Mouse (Mus musculus): ENCODE measurements around the gene Erv3. TPM values are rescaled to one million over a fixed set of nuclear protein-coding genes. Genes with fewer than 3 reads are reported as not detected.

Gene Erv3
- polyA plus RNA-seq, 1 experiment from 2014 or later = not detected

GRCm38 (mm10) chr2:131902423-131902822 is 42.9 kb upstream of the Erv3 start:
- H3K27me3 ChIP-seq (ENCODE audit: control insufficient read depth, insufficient read depth, low read length) = no peaks in the 10 kb centered on the region
- no peaks in the 10 kb centered on the region for H3K4me1 ChIP-seq (replicated peaks; ENCODE audit: control insufficient read depth, insufficient read depth, low read length)
- no peak overlapping the region for H3K27ac ChIP-seq (ENCODE audit: low read depth, low read length)
- 33% methylated on average over 2 of the region's 3 CpGs for WGBS
- H3K4me2 ChIP-seq (ENCODE audit: low read depth, low read length, severe bottlenecking) = no peak overlapping the region
- H3K9me3 ChIP-seq (ENCODE audit: control insufficient read depth, low read length) = no peaks in the 10 kb centered on the region
- ATAC-seq (replicated peaks; ENCODE audit: low FRiP score) = no peak
- no peaks in the 10 kb centered on the region for H3K36me3 ChIP-seq (ENCODE audit: control insufficient read depth, insufficient read depth, low read length)
- no peak overlapping the region for H3K4me3 ChIP-seq (ENCODE audit: low read depth, low read length)
- no peak for DNase-seq (ENCODE audit: low spot score)
- H3K9ac ChIP-seq (ENCODE audit: low read length) = no peak overlapping the region

- no peak overlapping the region for H3K4me3 ChIP-seq (ENCODE audit: low read depth, low read length)
- 92% methylated on average over 12 of the region's 12 CpGs for WGBS
- H3K4me1 ChIP-seq (replicated peaks; ENCODE audit: control insufficient read depth, insufficient read depth, low read length) = 0 out of 2 replicates have a peak, but pooled peaks cover 2% of the 10 kb centered on the region
- H3K9ac ChIP-seq (ENCODE audit: low read length) = no peak overlapping the region
- H3K36me3 ChIP-seq (ENCODE audit: control insufficient read depth, insufficient read depth, low read length) = no peaks in the 10 kb centered on the region
- no peaks in the 10 kb centered on the region for H3K9me3 ChIP-seq (ENCODE audit: control insufficient read depth, low read length)
- no peak for DNase-seq (ENCODE audit: low spot score)
- no peak for ATAC-seq (replicated peaks; ENCODE audit: low FRiP score)
- no peaks in the 10 kb centered on the region for H3K27me3 ChIP-seq (ENCODE audit: control insufficient read depth, insufficient read depth, low read length)
- no peak overlapping the region for H3K4me2 ChIP-seq (ENCODE audit: low read depth, low read length, severe bottlenecking)
- no peak overlapping the region for H3K27ac ChIP-seq (ENCODE audit: low read depth, low read length)
Measured at GRCm38 (mm10) chr2:131897336-131898109, 38.0 kb upstream of the Erv3 start.

DNA sequence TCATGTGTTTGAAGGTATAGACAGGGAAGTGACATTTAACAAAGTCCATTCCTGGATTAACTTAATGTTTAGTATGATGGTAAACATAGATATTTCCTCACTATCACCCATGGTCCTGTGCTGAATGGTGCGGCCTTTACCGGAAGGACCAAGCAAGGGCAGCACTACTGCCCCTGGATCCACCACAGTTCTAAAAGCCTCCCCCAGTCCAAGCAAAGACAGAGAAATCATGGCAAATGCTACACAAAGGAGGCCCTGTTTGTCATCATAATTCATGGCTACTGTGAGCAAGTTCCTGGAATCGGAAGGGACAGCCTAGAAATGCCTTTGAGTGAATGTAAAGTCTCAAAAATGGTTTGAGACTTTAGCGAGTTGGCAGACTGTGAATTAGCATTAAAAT is 36.5 kb upstream of the Erv3 start:
- Histone ChIP-seq H3K36me3 (ENCODE audit: control insufficient read depth, insufficient read depth, low read length) (no peaks in the 10 kb centered on the region), H3K27me3 (ENCODE audit: control insufficient read depth, insufficient read depth, low read length) (no peaks in the 10 kb centered on the region), H3K4me1 (replicated peaks; ENCODE audit: control insufficient read depth, insufficient read depth, low read length) (0 out of 2 replicates have a peak, but pooled peaks cover 2% of the 10 kb centered on the region), H3K27ac (ENCODE audit: low read depth, low read length) (no peak overlapping the region), H3K4me2 (ENCODE audit: low read depth, low read length, severe bottlenecking) (no peak overlapping the region), H3K9ac (ENCODE audit: low read length) (no peak overlapping the region), H3K9me3 (ENCODE audit: control insufficient read depth, low read length) (no peaks in the 10 kb centered on the region), H3K4me3 (ENCODE audit: low read depth, low read length) (no peak overlapping the region)
- no peak for ATAC-seq (replicated peaks; ENCODE audit: low FRiP score)
- no peak for DNase-seq (ENCODE audit: low spot score)
- 90% methylated on average over 4 of the region's 4 CpGs for WGBS

DNA sequence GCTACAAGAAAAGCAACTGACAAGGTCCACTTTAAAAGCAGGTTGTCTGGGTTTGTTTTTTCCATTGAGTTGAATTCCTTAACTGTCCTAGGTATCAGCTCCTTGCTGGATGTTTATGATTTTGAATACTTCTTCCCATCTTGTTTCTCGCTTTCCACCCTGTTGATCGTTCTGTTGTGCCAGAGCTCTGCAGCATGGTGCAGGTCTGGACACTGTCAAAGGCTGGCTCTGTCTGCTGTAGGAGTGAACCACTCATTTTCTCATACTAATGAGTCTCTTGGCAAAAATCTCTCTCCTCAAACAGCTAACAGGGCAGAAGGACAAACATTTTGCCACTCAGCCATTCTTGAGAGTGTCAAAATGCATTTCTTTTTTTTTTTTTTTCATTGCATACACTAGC is 35.6 kb upstream of the Erv3 start:
- ATAC-seq (replicated peaks; ENCODE audit: low FRiP score) = no peak
- Histone ChIP-seq H3K9me3 (ENCODE audit: control insufficient read depth, low read length) (no peaks in the 10 kb centered on the region), H3K4me2 (ENCODE audit: low read depth, low read length, severe bottlenecking) (no peak overlapping the region), H3K27me3 (ENCODE audit: control insufficient read depth, insufficient read depth, low read length) (no peaks in the 10 kb centered on the region), H3K4me3 (ENCODE audit: low read depth, low read length) (no peak overlapping the region), H3K27ac (ENCODE audit: low read depth, low read length) (no peak overlapping the region), H3K36me3 (ENCODE audit: control insufficient read depth, insufficient read depth, low read length) (no peaks in the 10 kb centered on the region), H3K4me1 (replicated peaks; ENCODE audit: control insufficient read depth, insufficient read depth, low read length) (0 out of 2 replicates have a peak, but pooled peaks cover 5% of the 10 kb centered on the region), H3K9ac (ENCODE audit: low read length) (no peak overlapping the region)
- DNase-seq (ENCODE audit: low spot score) = no peak
- 79% methylated on average over 2 of the region's 2 CpGs for WGBS

GRCm38 (mm10) chr2:131892534-131892933 is 33.0 kb upstream of the Erv3 start:
- DNase-seq (ENCODE audit: low spot score) (no peak), ATAC-seq (replicated peaks; ENCODE audit: low FRiP score) (no peak)
- Histone ChIP-seq H3K4me1 (replicated peaks; ENCODE audit: control insufficient read depth, insufficient read depth, low read length) (peaks cover 5% of the 10 kb centered on the region; the same call in 1 of the 2 replicates), H3K4me3 (ENCODE audit: low read depth, low read length) (no peak overlapping the region), H3K27me3 (ENCODE audit: control insufficient read depth, insufficient read depth, low read length) (no peaks in the 10 kb centered on the region), H3K9ac (ENCODE audit: low read length) (no peak overlapping the region), H3K9me3 (ENCODE audit: control insufficient read depth, low read length) (no peaks in the 10 kb centered on the region), H3K27ac (ENCODE audit: low read depth, low read length) (no peak overlapping the region), H3K4me2 (ENCODE audit: low read depth, low read length, severe bottlenecking) (no peak overlapping the region), H3K36me3 (ENCODE audit: control insufficient read depth, insufficient read depth, low read length) (no peaks in the 10 kb centered on the region)
- WGBS = 37% methylated on average over 5 of the region's 5 CpGs

DNA sequence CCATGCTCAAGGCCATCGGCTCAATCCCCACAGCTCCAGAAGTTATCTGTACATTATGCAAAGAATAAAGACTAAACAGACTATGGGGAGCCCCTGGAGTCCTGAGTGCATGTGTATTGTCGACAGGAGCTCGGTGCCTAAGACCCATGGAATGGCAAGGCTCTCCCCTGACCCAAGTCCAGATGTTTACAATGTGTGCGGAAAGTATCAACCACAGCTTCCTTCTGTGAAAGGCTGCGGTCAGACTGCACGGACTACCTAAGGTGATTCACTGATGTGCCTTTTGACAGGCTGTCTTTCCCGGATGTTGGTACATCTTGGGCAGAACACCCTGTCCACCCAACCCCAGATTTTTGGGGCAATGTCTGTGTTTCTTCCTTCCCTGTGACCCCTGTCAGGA is 28.7 kb upstream of the Erv3 start:
- Histone ChIP-seq H3K9me3 (ENCODE audit: control insufficient read depth, low read length) (no peaks in the 10 kb centered on the region), H3K27ac (ENCODE audit: low read depth, low read length) (no peak overlapping the region), H3K4me1 (replicated peaks; ENCODE audit: control insufficient read depth, insufficient read depth, low read length) (peaks cover 5% of the 10 kb centered on the region; the same call in 1 of the 2 replicates), H3K4me2 (ENCODE audit: low read depth, low read length, severe bottlenecking) (no peak overlapping the region), H3K36me3 (ENCODE audit: control insufficient read depth, insufficient read depth, low read length) (no peaks in the 10 kb centered on the region), H3K27me3 (ENCODE audit: control insufficient read depth, insufficient read depth, low read length) (no peaks in the 10 kb centered on the region), H3K9ac (ENCODE audit: low read length) (no peak overlapping the region), H3K4me3 (ENCODE audit: low read depth, low read length) (no peak overlapping the region)
- no peak for ATAC-seq (replicated peaks; ENCODE audit: low FRiP score)
- WGBS = 79% methylated on average over 7 of the region's 7 CpGs
- no peak for DNase-seq (ENCODE audit: low spot score)

- Histone ChIP-seq H3K27ac (ENCODE audit: low read depth, low read length) (no peak overlapping the region), H3K27me3 (ENCODE audit: control insufficient read depth, insufficient read depth, low read length) (no peaks in the 10 kb centered on the region), H3K4me3 (ENCODE audit: low read depth, low read length) (no peak overlapping the region), H3K4me2 (ENCODE audit: low read depth, low read length, severe bottlenecking) (no peak overlapping the region), H3K9ac (ENCODE audit: low read length) (no peak overlapping the region), H3K4me1 (replicated peaks; ENCODE audit: control insufficient read depth, insufficient read depth, low read length) (peaks cover 3% of the 10 kb centered on the region; the same call in 1 of the 2 replicates), H3K36me3 (ENCODE audit: control insufficient read depth, insufficient read depth, low read length) (no peaks in the 10 kb centered on the region), H3K9me3 (ENCODE audit: control insufficient read depth, low read length) (no peaks in the 10 kb centered on the region)
- DNase-seq (ENCODE audit: low spot score) (no peak), ATAC-seq (replicated peaks; ENCODE audit: low FRiP score) (no peak)
- 88% methylated on average over 6 of the region's 6 CpGs for WGBS
Measured at GRCm38 (mm10) chr2:131886503-131887160, 27.1 kb upstream of the Erv3 start.

DNA sequence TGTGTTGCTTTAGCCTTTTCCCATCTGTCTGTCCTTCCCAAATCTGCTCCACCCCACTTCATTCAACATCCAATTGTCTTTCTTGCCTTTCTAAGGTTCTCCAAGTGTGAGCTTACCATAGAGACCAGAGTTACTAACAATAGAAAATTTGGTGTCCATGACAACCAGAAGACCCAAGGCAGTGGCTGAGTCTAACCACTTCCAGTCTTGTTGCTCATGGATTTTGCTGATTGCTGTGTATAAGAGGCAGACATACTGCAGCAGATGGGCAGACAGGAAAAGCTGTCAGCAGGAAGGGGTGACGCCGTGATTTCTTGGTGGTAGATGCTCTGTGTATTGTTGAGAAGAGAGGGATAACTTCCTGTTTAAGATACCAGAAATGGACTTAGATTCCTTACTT is 23.6 kb upstream of the Erv3 start:
- Histone ChIP-seq H3K9ac (ENCODE audit: low read length) (no peak overlapping the region), H3K27ac (ENCODE audit: low read depth, low read length) (no peak overlapping the region), H3K36me3 (ENCODE audit: control insufficient read depth, insufficient read depth, low read length) (no peaks in the 10 kb centered on the region), H3K4me2 (ENCODE audit: low read depth, low read length, severe bottlenecking) (no peak overlapping the region), H3K27me3 (ENCODE audit: control insufficient read depth, insufficient read depth, low read length) (no peaks in the 10 kb centered on the region), H3K4me1 (replicated peaks; ENCODE audit: control insufficient read depth, insufficient read depth, low read length) (no peaks in the 10 kb centered on the region), H3K9me3 (ENCODE audit: control insufficient read depth, low read length) (no peaks in the 10 kb centered on the region), H3K4me3 (ENCODE audit: low read depth, low read length) (no peak overlapping the region)
- no peak for DNase-seq (ENCODE audit: low spot score)
- ATAC-seq (replicated peaks; ENCODE audit: low FRiP score) = 0 out of 2 replicates have a peak, but pooled peaks have one; percentile 21
- WGBS = 78% methylated on average over 2 of the region's 2 CpGs
